Mouse (Mus musculus) lung, adult 2 months (tissue): ENCODE measurements around the gene Tacc2. TPM values are rescaled to one million over a fixed set of nuclear protein-coding genes. Genes with fewer than 3 reads are reported as not detected.

ENCODE experiments used
- DNase-seq: peaks from one replicate; pipeline ENCODE4 v3.0.0; 2022
- H3K4me1 ChIP-seq: fragments of 200-500 bp; 2 replicates; pipeline ENCODE4 v1.6.1; 2011; ENCODE audit warnings: low read length; ENCODE audit not compliant: control insufficient read depth, insufficient read depth
- H3K4me3 ChIP-seq: fragments of 200-500 bp; replicated peaks from 2 replicates; pipeline ENCODE3; 2011; ENCODE audit warnings: low read depth, mild to moderate bottlenecking, control low read depth, low read length; ENCODE audit errors: extremely low read depth
- POLR2A ChIP-seq: fragments of 200-500 bp; IDR thresholded peaks from 2 replicates; pipeline ENCODE4 v1.6.1; 2011; ENCODE audit warnings: low read depth, mild to moderate bottlenecking, control low read depth, low read length, borderline replicate concordance; ENCODE audit errors: extremely low read depth
- WGBS: fragments of 180-500 bp; shearing (Covaris S2); methylation state at CpG from one replicate; pipeline ENCODE4 v1.1.7; 2018; 5-methylcytosine and 5-hydroxymethylcytosine counted together
- polyA plus RNA-seq: library from polyadenylated mRNA; depleted of rRNA; stranded (reverse); fragments of >200 nt; gene quantifications from 2 replicates; pipeline ENCODE4 v1.2.3, GENCODE M21; 2012; rRNA removed

The Tacc2 gene
- polyA plus RNA-seq, 1 experiment, result 74.5 TPM

DNA sequence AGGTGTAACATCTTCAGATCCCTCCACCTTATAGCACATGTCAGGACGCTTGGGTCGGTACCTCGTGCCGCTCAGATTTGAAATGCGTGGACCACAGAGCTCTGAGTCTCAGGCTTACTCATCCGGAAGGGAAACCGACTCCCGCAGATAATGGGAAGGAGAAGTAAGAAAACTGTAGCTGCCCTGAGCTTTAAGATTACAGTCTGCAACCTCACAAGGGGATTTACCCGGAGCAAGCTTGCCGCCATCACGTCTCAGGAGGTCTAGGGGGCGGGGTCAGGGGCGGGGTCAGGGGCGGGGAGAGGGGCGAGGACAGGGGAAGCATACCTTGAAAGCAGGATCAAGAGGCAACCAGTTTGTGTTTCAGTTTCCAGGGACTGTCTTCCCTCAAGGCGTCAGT, 235.2 kb downstream of the Tacc2 start:
- DNase-seq, result no peak
- Histone ChIP-seq H3K4me1 (peaks cover 7% of the 10 kb centered on the region), H3K4me3 (no peak overlapping the region)
- 49% methylated on average over 16 of the region's 16 CpGs for WGBS
- TF ChIP-seq POLR2A, result no peak

Other genes with a start within 250 kb of the Tacc2 start
- 6.1 and 12.5 TPM in 2 replicates for gene Ate1, start 57.1 kb upstream of the Tacc2 start, polyA plus RNA-seq
- gene Nsmce4a, start 4.3 kb upstream of the Tacc2 start, polyA plus RNA-seq, result 29.6 and 36.3 TPM in 2 replicates
- not detected in 2 replicates for gene Btbd16, start 196.6 kb downstream of the Tacc2 start, polyA plus RNA-seq